Mouse (Mus musculus) kidney, adult 2 months (tissue): ENCODE measurements at regions not wholly inside any gene's neighbourhood (a gene's known extent, or its start where the extent isn't known, plus 50 kb on each side); places are given as distances from the start of the nearest gene placed in this dataset.

Experiments
- CTCF ChIP-seq: fragments of 200-500 bp; conservative IDR thresholded peaks from 2 replicates; pipeline ENCODE4 v1.5.1; 2011; ENCODE audit warnings: low read depth, mild to moderate bottlenecking, control low read depth, low read length, moderate library complexity, mixed read lengths; ENCODE audit not compliant: insufficient read depth, insufficient read length
- POLR2A ChIP-seq: fragments of 200-500 bp; IDR thresholded peaks from one replicate; pipeline ENCODE4 v1.6.1; 2011; ENCODE audit warnings: low read depth, low read length, control low read depth

DNA sequence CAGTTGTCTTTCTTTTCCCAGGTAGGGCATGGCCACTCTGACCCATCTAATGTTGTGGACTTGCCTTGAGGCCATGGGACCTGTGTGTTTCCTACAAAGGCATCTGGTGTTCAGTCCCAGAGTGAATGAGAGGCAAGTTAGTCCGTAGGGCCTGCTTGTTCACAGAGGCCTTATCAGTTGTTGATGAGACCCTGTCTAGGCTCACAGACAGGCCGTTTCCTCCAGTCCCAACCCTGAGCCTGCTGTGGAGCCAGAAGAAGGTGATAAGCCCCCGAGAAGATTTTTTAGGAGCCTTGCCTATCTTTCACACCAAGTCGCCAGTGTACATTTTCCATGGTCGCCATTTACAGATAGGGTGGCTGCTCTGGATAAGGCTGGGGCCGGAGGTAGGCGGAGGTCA is 74.1 kb upstream of the Tbx20 start:
- TF ChIP-seq CTCF (no peak), POLR2A (no peak)
